Comparison of ENCODE assay signal across 28 mouse cellular contexts in the genomic region with DNA sequence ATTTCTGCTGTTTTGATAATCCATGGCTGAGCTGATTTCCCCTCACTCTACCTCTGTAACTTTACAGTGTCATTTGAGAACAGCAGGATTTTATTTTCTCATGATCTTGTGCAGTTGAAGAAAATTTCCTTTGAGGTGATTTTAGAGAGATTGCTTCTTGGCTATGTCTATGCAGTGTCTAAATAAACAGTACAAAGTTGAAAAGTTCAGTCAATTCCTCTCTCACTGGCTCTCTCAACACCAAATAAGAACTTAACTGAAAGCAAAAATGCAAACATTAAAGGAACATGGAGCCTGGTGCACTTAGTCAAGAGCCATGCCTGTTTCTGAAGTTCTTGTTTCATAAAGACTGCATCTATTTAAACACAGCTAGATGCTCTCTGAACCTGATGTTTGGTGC.
DNase-seq lines count a peak whose midpoint lies in the region; ATAC-seq and TF ChIP-seq lines count a peak whose summit lies in the region.
"Had no signal": no experiment of that assay in that cellular context is flagged by ENCODE, and none has a peak within 500 bp of the region (broad histone marks: within the 10 kb centered on the region; RNA-seq: fewer than 3 reads in every experiment).

No protein-coding gene starts in this region.

- H3K9ac ChIP-seq in intestine, embryonic 14.5 days (ENCODE audit: low read length), result no peak overlapping the region
- H3K9ac ChIP-seq in intestine, postnatal 0 days (ENCODE audit: low read depth, low read length), result no peak overlapping the region
- H3K9ac ChIP-seq in lung, embryonic 15.5 days, result no peak overlapping the region
- no peak overlapping the region for H3K9ac ChIP-seq in embryonic facial prominence, embryonic 14.5 days (ENCODE audit: low read depth, low read length)
- H3K9ac ChIP-seq in intestine, embryonic 16.5 days (ENCODE audit: low read depth, low read length), result no peak overlapping the region
- H3K9ac ChIP-seq: embryonic facial prominence, embryonic 13.5 days; forebrain, embryonic 13.5 days; heart, embryonic 13.5 days; hindbrain, embryonic 14.5 days had no signal

- H3K27me3 ChIP-seq in intestine, embryonic 14.5 days (replicated peaks; ENCODE audit: control insufficient read depth, insufficient read depth, low read length), result no peaks in the 10 kb centered on the region
- no peaks in the 10 kb centered on the region for H3K27me3 ChIP-seq in intestine, postnatal 0 days (replicated peaks; ENCODE audit: control insufficient read depth, insufficient read depth, low read length)
- H3K27me3 ChIP-seq in lung, embryonic 15.5 days, result no peaks in the 10 kb centered on the region
- no peaks in the 10 kb centered on the region for H3K27me3 ChIP-seq in embryonic facial prominence, embryonic 14.5 days (replicated peaks; ENCODE audit: control insufficient read depth, insufficient read depth, low read length)
- H3K27me3 ChIP-seq in intestine, embryonic 16.5 days (replicated peaks; ENCODE audit: control insufficient read depth, insufficient read depth, low read length), result no peaks in the 10 kb centered on the region
- H3K27me3 ChIP-seq: CH12.LX; embryonic facial prominence, embryonic 13.5 days; forebrain, embryonic 13.5 days; heart, embryonic 13.5 days had no signal

- no peak for TF ChIP-seq CTCF in intestine, postnatal 0 days (IDR thresholded peaks at IDR 0.05; ENCODE audit: low read depth)

- H3K36me3 ChIP-seq in intestine, embryonic 14.5 days (ENCODE audit: control insufficient read depth, insufficient read depth, low read length), result no peaks in the 10 kb centered on the region
- no peaks in the 10 kb centered on the region for H3K36me3 ChIP-seq in intestine, postnatal 0 days (ENCODE audit: control insufficient read depth, insufficient read depth)
- no peaks in the 10 kb centered on the region for H3K36me3 ChIP-seq in lung, embryonic 15.5 days
- no peaks in the 10 kb centered on the region for H3K36me3 ChIP-seq in embryonic facial prominence, embryonic 14.5 days (ENCODE audit: control insufficient read depth, insufficient read depth, low read length)
- no peaks in the 10 kb centered on the region for H3K36me3 ChIP-seq in intestine, embryonic 16.5 days (ENCODE audit: control insufficient read depth, insufficient read depth, low read length)
- H3K36me3 ChIP-seq: embryonic facial prominence, embryonic 13.5 days; forebrain, embryonic 10.5 days; G1E; heart, embryonic 10.5 days; heart, embryonic 13.5 days had no signal

- ATAC-seq in intestine, embryonic 14.5 days (replicated peaks; ENCODE audit: low FRiP score, low TSS enrichment, low read depth), result no peak
- ATAC-seq in intestine, postnatal 0 days, result no peak
- peak; percentile 77; the same call in 1 of the 2 replicates for ATAC-seq in lung, embryonic 15.5 days (ENCODE audit: borderline replicate concordance, extremely low read depth, low FRiP score, low TSS enrichment)
- ATAC-seq in embryonic facial prominence, embryonic 14.5 days (ENCODE audit: low read depth), result no peak
- ATAC-seq in intestine, embryonic 16.5 days, result 0 out of 2 replicates have a peak, but pooled peaks have one; percentile 40
- ATAC-seq: forebrain, embryonic 13.5 days; forebrain, embryonic 16.5 days; Patski had no signal

- no peaks in the 10 kb centered on the region for H3K4me1 ChIP-seq in intestine, embryonic 14.5 days (replicated peaks; ENCODE audit: control insufficient read depth, insufficient read depth, low read length)
- H3K4me1 ChIP-seq in intestine, postnatal 0 days (replicated peaks; ENCODE audit: control insufficient read depth, insufficient read depth, low read length), result no peaks in the 10 kb centered on the region
- H3K4me1 ChIP-seq in lung, embryonic 15.5 days, result no peaks in the 10 kb centered on the region
- 0 out of 2 replicates have a peak, but pooled peaks cover 4% of the 10 kb centered on the region for H3K4me1 ChIP-seq in embryonic facial prominence, embryonic 14.5 days (ENCODE audit: control insufficient read depth, insufficient read depth, low read length)
- no peaks in the 10 kb centered on the region for H3K4me1 ChIP-seq in intestine, embryonic 16.5 days (ENCODE audit: control insufficient read depth, insufficient read depth, low read length)
- H3K4me1 ChIP-seq: embryonic facial prominence, embryonic 13.5 days; forebrain, embryonic 10.5 days; forebrain, embryonic 13.5 days; heart, embryonic 10.5 days; heart, embryonic 13.5 days had no signal

- H3K27ac ChIP-seq in intestine, embryonic 14.5 days (ENCODE audit: low read depth), result 0 out of 2 replicates have a peak overlapping the region, but pooled peaks have one; percentile 51
- no peak overlapping the region for H3K27ac ChIP-seq in intestine, postnatal 0 days (ENCODE audit: low read depth, low read length)
- no peak overlapping the region for H3K27ac ChIP-seq in lung, embryonic 15.5 days
- H3K27ac ChIP-seq in embryonic facial prominence, embryonic 14.5 days (replicated peaks; ENCODE audit: low read depth, low read length), result no peak overlapping the region
- H3K27ac ChIP-seq in intestine, embryonic 16.5 days (ENCODE audit: low read length), result no peak overlapping the region
- H3K27ac ChIP-seq: embryonic facial prominence, embryonic 13.5 days; forebrain, embryonic 10.5 days; forebrain, embryonic 13.5 days; heart, adult 2 months; heart, embryonic 10.5 days; heart, embryonic 13.5 days; hindbrain, embryonic 14.5 days had no signal

- H3K4me3 ChIP-seq in intestine, embryonic 14.5 days (ENCODE audit: low read depth, low read length), result no peak overlapping the region
- H3K4me3 ChIP-seq in intestine, postnatal 0 days (ENCODE audit: low read depth, low read length), result no peak overlapping the region
- H3K4me3 ChIP-seq in lung, embryonic 15.5 days, result no peak overlapping the region
- H3K4me3 ChIP-seq in embryonic facial prominence, embryonic 14.5 days (ENCODE audit: low read depth, low read length), result no peak overlapping the region
- H3K4me3 ChIP-seq in intestine, embryonic 16.5 days (ENCODE audit: low read length), result no peak overlapping the region
- H3K4me3 ChIP-seq: embryonic facial prominence, embryonic 13.5 days; forebrain, embryonic 10.5 days; forebrain, embryonic 13.5 days; heart, adult 2 months; heart, embryonic 10.5 days; heart, embryonic 13.5 days had no signal

- no peak overlapping the region for H3K4me2 ChIP-seq in intestine, embryonic 14.5 days (ENCODE audit: low read length)
- no peak overlapping the region for H3K4me2 ChIP-seq in intestine, postnatal 0 days (replicated peaks; ENCODE audit: low read depth)
- no peak overlapping the region for H3K4me2 ChIP-seq in lung, embryonic 15.5 days
- H3K4me2 ChIP-seq in embryonic facial prominence, embryonic 14.5 days (ENCODE audit: low read depth, low read length), result no peak overlapping the region
- no peak overlapping the region for H3K4me2 ChIP-seq in intestine, embryonic 16.5 days (ENCODE audit: low read depth, low read length)
- H3K4me2 ChIP-seq: embryonic facial prominence, embryonic 13.5 days; forebrain, embryonic 13.5 days; heart, embryonic 13.5 days; hindbrain, embryonic 14.5 days had no signal

- no peak for DNase-seq in intestine, embryonic 14.5 days (ENCODE audit: low spot score)
- no peak for DNase-seq in lung, postnatal 4 days
- DNase-seq in embryonic facial prominence, embryonic 14.5 days (ENCODE audit: low spot score), result peak; percentile 17
- DNase-seq in right cerebral cortex, adult 2 months (ENCODE audit: low spot score in 2 of 2), result no peak
- DNase-seq: adrenal gland, postnatal 10 days; adrenal gland, postnatal 36 days; B cell, adult 2 months; cerebellum, adult 18-20 months; cerebellum, adult 9-10 months; cerebellum, postnatal 14 days; gastrocnemius, postnatal 10 days; gastrocnemius, postnatal 36 days; heart, adult 2 months; heart, postnatal 14 days; heart, postnatal 4 days had no signal

- no peaks in the 10 kb centered on the region for H3K9me3 ChIP-seq in intestine, embryonic 14.5 days (ENCODE audit: control insufficient read depth, low read length)
- no peaks in the 10 kb centered on the region for H3K9me3 ChIP-seq in intestine, postnatal 0 days (ENCODE audit: control insufficient read depth)
- H3K9me3 ChIP-seq in lung, embryonic 15.5 days, result no peaks in the 10 kb centered on the region
- no peaks in the 10 kb centered on the region for H3K9me3 ChIP-seq in embryonic facial prominence, embryonic 14.5 days (ENCODE audit: control insufficient read depth, low read length)
- H3K9me3 ChIP-seq in intestine, embryonic 16.5 days (ENCODE audit: control insufficient read depth, low read length), result no peaks in the 10 kb centered on the region
- H3K9me3 ChIP-seq: embryonic facial prominence, embryonic 13.5 days; forebrain, embryonic 10.5 days; forebrain, embryonic 13.5 days; G1E; heart, embryonic 10.5 days; heart, embryonic 13.5 days had no signal

Comparison
In these comparisons a context has a peak if more than half of its experiments do, and no peak if none do; other contexts are left out.
1. ATAC-seq: peak in lung, embryonic 15.5 days (single experiment) and intestine, embryonic 16.5 days (single experiment); none in intestine, embryonic 14.5 days (single experiment), intestine, postnatal 0 days (single experiment) and embryonic facial prominence, embryonic 14.5 days (single experiment).